Mouse (Mus musculus): ENCODE data around the gene Rnf166. TPM values are rescaled to one million over a fixed set of nuclear protein-coding genes. Genes with fewer than 3 reads are reported as not detected.

Gene Rnf166
- total RNA-seq, 2 experiments from 2014 or later = 21.8 to 24.1 TPM

DNA sequence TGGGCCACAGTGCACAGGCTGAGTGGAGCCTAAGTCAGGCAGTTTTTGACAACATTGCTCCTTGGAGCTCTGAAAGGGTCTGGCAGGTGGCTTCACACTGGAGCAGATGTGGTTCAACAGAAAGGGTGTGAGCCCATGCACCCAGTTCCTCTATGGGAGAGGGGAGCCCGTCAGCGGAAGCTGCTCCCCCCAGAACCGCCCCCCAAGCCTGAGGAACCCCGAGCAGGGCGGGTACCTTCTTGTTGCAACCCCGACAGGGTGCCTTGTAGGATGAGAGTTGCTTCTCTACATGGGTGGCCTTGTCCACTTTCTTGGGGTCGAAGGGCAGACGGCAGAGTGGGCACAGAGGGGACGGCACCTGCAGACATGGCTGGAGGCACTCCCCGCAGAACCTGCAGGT is 5.9 kb downstream of the Rnf166 start:
- DNase-seq = no peak
- intact Hi-C loops (cut with DNase I) = no loop called here

DNA sequence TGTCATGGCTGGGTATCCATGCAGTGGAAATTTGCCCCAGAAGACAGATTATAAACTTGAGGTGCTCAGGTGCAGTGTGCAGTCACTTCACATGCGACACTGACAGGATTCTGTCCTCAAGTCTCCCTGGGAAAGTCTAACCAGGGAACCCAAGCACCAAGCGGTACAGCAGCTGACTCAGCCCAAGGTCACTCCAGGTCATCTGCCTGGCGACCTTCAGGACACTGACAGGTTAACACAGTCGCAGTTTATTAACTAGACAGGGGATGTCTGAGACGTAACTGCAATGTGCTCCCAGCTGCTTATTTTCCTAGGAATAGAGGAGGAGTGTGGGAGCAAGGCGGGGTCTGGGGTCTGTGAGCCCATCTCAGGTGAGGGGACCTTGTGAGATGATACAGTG is 6.5 kb downstream of the Rnf166 start:
- intact Hi-C loops (cut with DNase I) = no loop called here
- DNase-seq = no peak

DNA sequence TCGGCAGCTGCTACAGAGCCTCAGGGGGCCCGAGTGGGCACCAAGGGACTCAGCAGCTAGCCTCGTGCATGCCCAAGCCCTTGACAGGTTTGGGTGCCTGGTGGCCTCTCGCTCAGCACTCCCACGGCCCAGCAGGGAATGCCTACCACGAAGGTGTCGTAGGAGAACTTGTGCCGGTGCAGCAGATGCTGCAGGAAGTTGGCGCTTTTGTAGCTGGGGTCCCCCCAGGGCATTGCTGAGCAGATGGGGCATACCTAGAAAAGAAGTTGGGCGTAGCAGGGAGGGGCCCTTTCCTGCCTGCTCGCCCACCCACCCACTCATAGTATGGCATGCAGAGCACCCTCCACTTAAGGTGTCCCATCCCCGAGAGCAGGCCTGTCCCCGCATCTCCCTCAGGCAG is 8.0 kb downstream of the Rnf166 start:
- no peak for DNase-seq
- intact Hi-C loops (cut with DNase I) = no loop called here

DNA sequence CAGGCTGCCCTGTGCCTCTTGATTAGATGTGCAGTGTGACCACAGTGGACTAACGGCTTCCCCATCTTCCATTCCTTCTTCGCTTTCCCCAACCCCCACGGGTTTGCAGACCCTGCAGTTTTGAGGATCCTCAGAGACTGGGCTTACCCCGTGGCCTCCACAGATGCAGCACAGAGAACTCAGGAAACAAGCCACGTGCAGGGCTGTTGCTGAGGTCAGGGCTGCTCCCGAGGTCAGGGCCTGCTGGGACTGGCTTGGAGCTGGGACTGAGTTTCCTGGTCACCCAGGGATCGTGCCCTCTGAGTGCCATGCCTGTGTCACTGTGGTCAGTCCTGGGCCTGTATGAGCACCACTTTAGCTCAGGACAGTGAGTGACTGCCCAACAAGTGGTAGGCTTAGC is 10.9 kb downstream of the Rnf166 start:
- intact Hi-C loops (cut with DNase I) = no loop called here
- no peak for DNase-seq

- DNase-seq = no peak
- intact Hi-C loops (cut with DNase I) = no loop called here
Observed at GRCm38 (mm10) chr8:122463651-122464640, 11.9 kb downstream of the Rnf166 start.

- intact Hi-C loops (cut with DNase I) = no loop called here
- no peak for DNase-seq
Observed at GRCm38 (mm10) chr8:122462510-122462909, 13.4 kb downstream of the Rnf166 start.

DNA sequence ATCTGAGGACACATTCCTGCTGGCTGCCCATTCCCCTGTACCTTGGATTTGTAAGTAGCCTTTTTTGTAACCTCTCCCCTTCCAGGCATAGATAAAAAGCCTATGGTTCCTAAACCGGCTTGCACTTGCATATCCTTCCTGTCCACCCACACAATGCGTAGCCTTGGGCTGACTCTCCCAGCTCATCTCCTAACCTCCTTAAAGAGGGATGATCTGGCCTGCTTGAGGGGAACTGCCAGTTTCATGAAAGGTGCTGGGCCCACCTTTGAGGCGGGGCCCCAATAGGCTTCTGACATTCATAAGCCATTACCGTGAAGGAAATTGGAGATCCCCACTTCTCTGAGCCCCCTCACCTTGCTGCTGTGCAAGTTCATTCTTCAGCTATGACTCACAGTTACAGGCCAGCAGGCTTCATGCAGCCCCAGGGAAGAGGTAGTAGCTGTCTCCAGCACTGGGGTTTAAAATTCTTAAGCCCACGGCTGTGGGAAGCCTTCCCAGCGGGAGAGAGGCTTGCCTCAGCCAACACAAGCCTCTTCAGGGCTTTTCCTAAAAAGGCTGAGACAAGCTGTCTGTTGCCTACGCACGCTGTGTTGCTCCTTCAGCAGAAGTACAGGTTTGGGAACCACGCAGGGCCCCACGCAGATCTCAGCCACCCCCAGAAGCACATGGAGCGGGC is 14.3 kb downstream of the Rnf166 start:
- intact Hi-C loops (cut with DNase I) = no loop called here
- no peak for DNase-seq

GRCm38 (mm10) chr8:122460524-122461472 is 15.1 kb downstream of the Rnf166 start, which contains the start of gene Snai3:
Gene Snai3 (minus strand): TSS chr8:122460733.
- no peak for DNase-seq
- intact Hi-C loops (cut with DNase I) = no loop called here

GRCm38 (mm10) chr8:122459990-122460389 is 15.9 kb downstream of the Rnf166 start:
- no peak for DNase-seq
- intact Hi-C loops (cut with DNase I) = no loop called here

DNA sequence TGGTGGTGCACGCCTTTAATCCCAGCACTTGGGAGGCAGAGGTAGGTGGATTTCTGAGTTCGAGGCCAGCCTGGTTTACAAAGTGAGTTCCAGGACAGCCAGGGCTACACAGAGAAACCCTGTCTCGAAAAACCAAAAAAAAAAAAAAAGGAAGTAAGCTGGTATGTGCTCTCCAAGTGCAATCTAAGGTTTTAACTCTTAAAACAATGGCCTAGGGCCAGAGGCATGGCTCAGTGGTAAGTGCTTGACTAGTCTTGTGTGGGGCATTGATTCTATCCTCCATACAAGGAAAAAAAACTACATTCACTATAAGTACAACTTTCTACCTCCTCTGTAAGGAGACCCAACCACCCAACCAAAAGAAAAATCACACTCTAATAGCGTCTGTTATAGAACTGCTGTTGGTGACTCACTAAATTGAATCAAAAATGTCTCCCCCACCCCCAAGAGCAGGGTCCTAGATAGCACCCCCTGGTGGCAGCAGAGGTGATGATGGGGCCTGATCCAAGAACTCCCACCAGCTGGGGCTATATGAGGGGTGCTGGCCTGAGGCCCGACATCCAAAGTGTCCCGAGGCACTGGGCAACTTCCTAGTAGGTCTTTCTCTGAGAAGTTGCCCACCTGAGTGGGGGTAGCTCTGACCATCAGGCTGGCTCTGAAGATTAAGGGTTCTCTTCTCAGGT is 16.5 kb downstream of the Rnf166 start:
- intact Hi-C loops (cut with DNase I) = no loop called here
- peak; percentile 42 for DNase-seq

DNA sequence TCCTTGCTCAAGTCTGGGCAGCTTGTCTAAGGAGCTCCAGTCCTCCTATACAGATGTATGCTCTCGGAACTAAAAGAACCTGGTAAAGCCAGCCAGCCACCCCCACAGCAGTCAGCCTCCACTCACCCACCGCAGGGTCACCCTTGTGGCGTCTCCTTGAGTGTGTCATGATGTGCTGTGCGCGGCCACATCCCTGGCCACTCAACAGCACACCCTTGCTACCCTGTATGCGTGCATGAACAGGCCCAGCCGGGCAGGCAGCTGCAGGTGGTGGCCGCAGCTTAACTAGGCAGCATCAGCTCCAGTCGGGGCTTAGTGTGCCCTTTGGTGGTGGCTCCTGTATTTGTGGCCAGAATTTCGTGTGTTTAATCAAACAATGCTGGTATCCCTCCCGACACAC is 18.7 kb downstream of the Rnf166 start:
- intact Hi-C loops (cut with DNase I) = no loop called here

DNA sequence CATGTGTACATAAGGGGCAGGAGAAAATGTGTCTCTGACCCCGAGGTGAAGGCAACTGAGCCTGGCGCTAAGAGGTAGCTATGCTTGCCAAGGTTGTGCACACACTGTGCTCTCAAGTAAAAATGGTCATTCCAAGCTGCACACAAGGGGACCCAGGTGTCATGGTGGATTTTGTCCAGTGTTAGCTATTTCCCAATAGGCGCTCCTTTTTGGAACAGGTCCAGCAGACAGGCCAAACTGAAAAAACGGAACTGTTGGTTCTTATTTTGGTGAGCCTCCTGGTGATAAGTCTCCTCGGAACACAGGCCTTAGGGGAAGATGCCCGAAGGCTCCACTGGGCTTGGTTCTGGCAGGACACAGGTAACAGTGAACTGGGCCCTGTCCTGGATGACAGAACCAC is 21.5 kb downstream of the Rnf166 start:
- intact Hi-C loops (cut with DNase I) = no loop called here
- DNase-seq = no peak

More for the DNA sequence above, 18.7 kb downstream of the Rnf166 start:
- no peak for DNase-seq

GRCm38 (mm10) chr8:122452154-122452553 is 23.7 kb downstream of the Rnf166 start:
- DNase-seq = no peak
- intact Hi-C loops (cut with DNase I) = no loop called here

DNA sequence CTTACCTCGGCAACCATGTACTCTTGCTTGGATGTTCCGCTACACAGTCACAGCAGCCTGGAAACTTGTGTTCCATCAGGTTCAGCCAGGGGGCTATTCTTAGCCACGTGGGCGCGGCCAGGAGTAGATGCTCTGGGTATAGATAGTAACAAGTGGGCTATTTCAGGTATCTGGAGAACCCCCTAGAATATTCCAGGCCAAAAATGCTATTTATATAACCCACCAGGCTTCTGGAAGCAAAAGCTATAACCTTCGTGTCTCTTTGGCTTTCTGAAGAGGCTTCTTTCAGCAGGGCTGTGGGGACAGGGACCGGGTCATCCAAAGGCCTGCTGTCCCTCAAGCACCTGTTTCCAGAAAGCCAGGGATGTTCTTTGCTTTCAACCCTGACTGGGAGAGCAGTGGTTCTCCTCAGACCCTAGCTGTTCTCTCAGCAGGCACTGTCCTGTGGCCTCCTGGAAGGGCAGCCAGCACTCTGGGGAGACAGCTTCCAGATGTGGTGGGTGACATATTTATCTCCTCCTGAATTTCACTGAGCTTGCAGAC is 24.6 kb downstream of the Rnf166 start:
- intact Hi-C loops (cut with DNase I) = no loop called here
- no peak for DNase-seq

DNA sequence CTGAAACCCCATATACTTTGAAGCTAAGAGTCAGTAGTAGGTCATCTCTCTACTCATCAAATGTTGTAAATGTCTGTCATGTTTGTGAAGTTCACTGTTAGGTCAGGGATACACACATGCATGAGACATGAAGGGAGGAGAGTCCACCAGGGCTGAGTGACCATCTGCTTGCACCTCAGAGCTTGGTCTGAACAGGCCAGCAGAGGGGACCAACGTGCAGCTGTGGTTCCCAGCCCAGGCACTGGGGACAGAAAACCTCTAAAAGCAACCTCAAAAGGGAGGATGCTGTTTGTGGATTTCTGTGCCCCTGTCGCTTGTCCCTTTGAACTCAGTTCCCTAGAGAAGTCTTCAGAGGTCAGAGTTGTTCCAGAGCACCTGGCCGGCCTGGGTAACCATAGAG is 30.7 kb downstream of the Rnf166 start:
- intact Hi-C loops (cut with DNase I) = no loop called here
- DNase-seq = no peak

GRCm38 (mm10) chr8:122444058-122444748 is 31.7 kb downstream of the Rnf166 start:
- intact Hi-C loops (cut with DNase I) = no loop called here
- DNase-seq = peak; percentile 94

- peak; percentile 99 for DNase-seq
- intact Hi-C loops (cut with DNase I) = no loop called here
Observed at GRCm38 (mm10) chr8:122443262-122444006, 32.4 kb downstream of the Rnf166 start, which contains the start of gene Mvd. Gene Mvd (minus strand): TSS chr8:122443422.

- no peak for DNase-seq
- intact Hi-C loops (cut with DNase I) = no loop called here
Observed at GRCm38 (mm10) chr8:122442781-122443180, 33.1 kb downstream of the Rnf166 start.

All from left cerebral cortex, postnatal 4 days (tissue).